Mouse (Mus musculus) CH12.LX (cell line): Measurements from ENCODE around the gene Arhgef3. TPM values are rescaled to one million over a fixed set of nuclear protein-coding genes. Genes with fewer than 3 reads are reported as not detected.

ENCODE experiments used
- DNase-seq: peaks from one replicate; pipeline ENCODE4 v3.0.0-alpha.2; 2013; ENCODE audit errors: extremely low read depth
- H3K27ac ChIP-seq: 2 replicates; pipeline ENCODE4 v1.5.1; 2012; ENCODE audit warnings: low read depth, mild to moderate bottlenecking, control low read depth, moderate library complexity; ENCODE audit not compliant: insufficient read depth
- H3K27me3 ChIP-seq: replicated peaks from 2 replicates; pipeline ENCODE3; 2012; ENCODE audit warnings: inconsistent platforms
- H3K36me3 ChIP-seq, 2 experiments: replicated peaks in 1 of 2; 2 replicates each; pipeline versions ENCODE3 to v1.6.1; 2012; ENCODE audit warnings: inconsistent platforms in 1 of 2, low read length in 1 of 2, mild to moderate bottlenecking in 1 of 2, mixed read lengths in 1 of 2, moderate library complexity in 1 of 2; ENCODE audit not compliant: control insufficient read depth in 1 of 2, insufficient read depth in 1 of 2
- H3K4me1 ChIP-seq, 2 experiments: 2 replicates each; pipeline ENCODE4 v1.6.1; 2012; ENCODE audit warnings: inconsistent platforms in 1 of 2, moderate library complexity in 1 of 2; ENCODE audit not compliant: insufficient read depth in 2 of 2, control insufficient read depth in 1 of 2
- H3K4me2 ChIP-seq: 2 replicates; pipeline ENCODE4 v1.6.1; 2012; ENCODE audit warnings: low read depth, mild to moderate bottlenecking, control low read depth; ENCODE audit not compliant: poor library complexity, insufficient read depth, severe bottlenecking
- H3K4me3 ChIP-seq, 3 experiments: fragments of 150-350 bp in 1 of 3; sonication (generic) in 1 of 3; replicated peaks in 1 of 3; 2 replicates each; pipeline versions ENCODE3 to v1.5.1; 2011 to 2012; ENCODE audit warnings: low read depth in 2 of 3, low read length in 2 of 3, mild to moderate bottlenecking in 2 of 3, moderate library complexity in 2 of 3, control low read depth in 1 of 3, improper control_type of control experiment in 1 of 3, inconsistent platforms in 1 of 3, mixed read lengths in 1 of 3; ENCODE audit not compliant: poor library complexity in 1 of 3
- H3K79me2 ChIP-seq: replicated peaks from 2 replicates; pipeline ENCODE4 v1.6.1; 2012; ENCODE audit warnings: mild to moderate bottlenecking, moderate library complexity; ENCODE audit not compliant: control insufficient read depth, poor library complexity, insufficient read depth, severe bottlenecking; ENCODE audit errors: extremely low read depth
- H3K9ac ChIP-seq: 2 replicates; pipeline ENCODE4 v1.6.1; 2012; ENCODE audit warnings: low read depth, mild to moderate bottlenecking, control low read depth, moderate library complexity; ENCODE audit not compliant: insufficient read depth
- H3K9me3 ChIP-seq: replicated peaks from 2 replicates; pipeline ENCODE3; 2012; ENCODE audit warnings: low read length, inconsistent platforms, mixed read lengths
- BHLHE40 ChIP-seq: IDR thresholded peaks from 2 replicates; pipeline ENCODE4 v1.6.1; 2011; ENCODE audit warnings: mild to moderate bottlenecking, low read depth, low read length, improper control_type of control experiment
- CHD1 ChIP-seq: IDR thresholded peaks from 2 replicates; pipeline ENCODE4 v1.6.1; 2012; ENCODE audit warnings: low read depth, low read length, improper control_type of control experiment, inconsistent platforms
- E2F4 ChIP-seq: IDR thresholded peaks from 2 replicates; pipeline ENCODE4 v1.6.1; 2011; ENCODE audit warnings: low read depth, low read length, improper control_type of control experiment; ENCODE audit not compliant: insufficient replicate concordance
- EP300 ChIP-seq: IDR thresholded peaks from 2 replicates; pipeline ENCODE4 v1.6.1; 2011; ENCODE audit warnings: low read length, improper control_type of control experiment
- ETS1 ChIP-seq: conservative IDR thresholded peaks from 2 replicates; pipeline ENCODE4 v1.6.1; 2012; ENCODE audit warnings: low read depth, mild to moderate bottlenecking, inconsistent platforms, low read length, improper control_type of control experiment, moderate library complexity
- GABPA ChIP-seq: IDR thresholded peaks from 2 replicates; pipeline ENCODE4 v1.6.1; 2012; ENCODE audit warnings: low read depth, low read length, improper control_type of control experiment, inconsistent platforms; ENCODE audit not compliant: insufficient replicate concordance
- HCFC1 ChIP-seq: IDR thresholded peaks from 2 replicates; pipeline ENCODE4 v1.6.1; 2012; ENCODE audit warnings: low read depth, mild to moderate bottlenecking, inconsistent platforms, low read length, improper control_type of control experiment
- JUN ChIP-seq: IDR thresholded peaks from 2 replicates; pipeline ENCODE4 v1.6.1; 2011; ENCODE audit warnings: low read depth, mild to moderate bottlenecking, low read length, improper control_type of control experiment, moderate library complexity; ENCODE audit not compliant: insufficient read depth
- JUND ChIP-seq: conservative IDR thresholded peaks from 2 replicates; pipeline ENCODE4 v1.6.1; 2011; ENCODE audit warnings: low read depth, low read length, improper control_type of control experiment
- MEF2A ChIP-seq: IDR thresholded peaks from 2 replicates; pipeline ENCODE4 v1.6.1; 2014; ENCODE audit warnings: low read depth, mild to moderate bottlenecking, inconsistent platforms, low read length, improper control_type of control experiment, borderline replicate concordance
- MXI1 ChIP-seq: IDR thresholded peaks from 2 replicates; pipeline ENCODE4 v1.6.1; 2011; ENCODE audit warnings: mild to moderate bottlenecking, low read depth, low read length, improper control_type of control experiment
- MYC ChIP-seq: IDR thresholded peaks from 2 replicates; pipeline ENCODE4 v1.6.1; 2011; ENCODE audit warnings: low read depth, mild to moderate bottlenecking, improper control_type of control experiment, low read length
- NRF1 ChIP-seq: IDR thresholded peaks from 2 replicates; pipeline ENCODE4 v1.6.1; 2014; ENCODE audit warnings: low read depth, mild to moderate bottlenecking, inconsistent platforms, low read length, improper control_type of control experiment, moderate library complexity
- PAX5 ChIP-seq: IDR thresholded peaks from 2 replicates; pipeline ENCODE4 v1.6.1; 2012; ENCODE audit warnings: low read length, inconsistent platforms, mixed read lengths
- POLR2A ChIP-seq: IDR thresholded peaks from 2 replicates; pipeline ENCODE4 v1.6.1; 2011; ENCODE audit warnings: low read depth, mild to moderate bottlenecking, improper control_type of control experiment, low read length
- POLR2AphosphoS2 ChIP-seq: IDR thresholded peaks from 2 replicates; pipeline ENCODE4 v1.6.1; 2011; ENCODE audit warnings: low read depth, low read length, improper control_type of control experiment
- RAD21 ChIP-seq: IDR thresholded peaks from 2 replicates; pipeline ENCODE4 v1.6.1; 2011; ENCODE audit warnings: low read depth, mild to moderate bottlenecking, low read length, improper control_type of control experiment, moderate library complexity
- SIN3A ChIP-seq: IDR thresholded peaks from 2 replicates; pipeline ENCODE4 v1.6.1; 2012; ENCODE audit warnings: low read length, improper control_type of control experiment, inconsistent platforms
- SMC3 ChIP-seq: IDR thresholded peaks from 2 replicates; pipeline ENCODE4 v1.6.1; 2011; ENCODE audit warnings: low read depth, low read length, improper control_type of control experiment
- TBP ChIP-seq: conservative IDR thresholded peaks from 2 replicates; pipeline ENCODE4 v1.6.1; 2011; ENCODE audit warnings: low read depth, low read length, improper control_type of control experiment
- TCF12 ChIP-seq: IDR thresholded peaks from 2 replicates; pipeline ENCODE4 v1.6.1; 2014; ENCODE audit warnings: low read depth, mild to moderate bottlenecking, inconsistent platforms, low read length, improper control_type of control experiment
- UBTF ChIP-seq: IDR thresholded peaks from 2 replicates; pipeline ENCODE4 v1.6.1; 2012; ENCODE audit warnings: low read depth, mild to moderate bottlenecking, inconsistent platforms, low read length, improper control_type of control experiment, moderate library complexity
- USF1 ChIP-seq: IDR thresholded peaks from 2 replicates; pipeline ENCODE4 v1.6.1; 2014; ENCODE audit warnings: low read depth, mild to moderate bottlenecking, inconsistent platforms, low read length, improper control_type of control experiment
- ZC3H11A ChIP-seq: IDR thresholded peaks from 2 replicates; pipeline ENCODE4 v1.6.1; 2012; ENCODE audit warnings: low read depth, mild to moderate bottlenecking, inconsistent platforms, low read length, improper control_type of control experiment
- ZKSCAN1 ChIP-seq: IDR thresholded peaks from 2 replicates; pipeline ENCODE4 v1.6.1; 2012; ENCODE audit warnings: low read depth, inconsistent platforms, low read length, improper control_type of control experiment, borderline replicate concordance
- dilution Hi-C: fragments of 300-500 bp; cut with MboI; formaldehyde crosslinking; loops from 2 replicates; pipeline ENCODE4 v1.14.3; 2020; ENCODE audit warnings: low sequenced_read_pairs; ENCODE audit not compliant: extremely low pct_unique_long_range_greater_than_20kb, extremely low pct_ligation_motif_present
- in situ Hi-C: fragments of 300-500 bp; cut with MboI; formaldehyde crosslinking; loops from 3 replicates; pipeline ENCODE4 v1.14.3; 2019; ENCODE audit warnings: low sequenced_read_pairs, low pct_ligation_motif_present, low pct_unique_long_range_greater_than_20kb, mixed read lengths
- polyA plus RNA-seq: library from polyadenylated mRNA; unstranded; fragments of >175 nt; gene quantifications from 2 replicates; pipeline ENCODE4 v1.2.1, GENCODE M21; 2012; ENCODE audit warnings: low read depth; ENCODE audit not compliant: insufficient read length
- total RNA-seq, 2 experiments: library from RNA; depleted of rRNA; stranded (reverse); fragments of 300-350 nt in 1 of 2; fragments of >200 nt in 1 of 2; gene quantifications; 2 replicates each; pipeline ENCODE4 v1.2.3; 2012 to 2014

Gene Arhgef3
- total and polyA plus RNA-seq, 3 experiments: 0.51 to 0.64 (median 0.62) TPM

DNA sequence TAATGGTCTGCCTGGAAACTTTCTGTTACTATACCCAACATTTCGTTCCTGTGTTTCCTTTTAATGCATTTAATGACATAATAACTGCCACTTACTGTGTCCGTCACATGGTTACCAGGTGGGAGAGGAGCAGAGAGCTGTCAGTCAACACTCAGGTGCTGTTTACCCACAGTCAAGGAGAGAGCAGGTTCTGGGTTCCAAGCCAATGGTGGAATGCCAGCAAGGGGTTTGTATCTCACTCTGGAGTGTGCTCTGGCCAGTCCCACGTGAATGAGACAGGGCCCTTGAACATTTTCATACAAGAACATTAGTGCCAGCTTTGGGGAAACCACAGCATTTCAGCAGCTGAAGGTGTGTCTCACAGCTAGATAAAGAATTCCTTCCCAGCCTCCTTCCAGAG, 162.6 kb downstream of the Arhgef3 start:
- no peak for DNase-seq
- TF ChIP-seq RAD21 (no peak), POLR2A (no peak), GABPA (no peak)
- in situ Hi-C loops: no loop called here
- Histone ChIP-seq H3K4me3 (no peak overlapping the region), H3K36me3 (no peaks in the 10 kb centered on the region), H3K4me2 (no peak overlapping the region), H3K9ac (no peak overlapping the region), H3K79me2 (no peaks in the 10 kb centered on the region), H3K4me1 (peaks cover 0 to 9% of the 10 kb centered on the region in 2 experiments; a peak in 2 of 4 replicates), H3K27me3 (no peaks in the 10 kb centered on the region), H3K9me3 (no peaks in the 10 kb centered on the region), H3K27ac (no peak overlapping the region)
- dilution Hi-C loops: no loop called here

DNA sequence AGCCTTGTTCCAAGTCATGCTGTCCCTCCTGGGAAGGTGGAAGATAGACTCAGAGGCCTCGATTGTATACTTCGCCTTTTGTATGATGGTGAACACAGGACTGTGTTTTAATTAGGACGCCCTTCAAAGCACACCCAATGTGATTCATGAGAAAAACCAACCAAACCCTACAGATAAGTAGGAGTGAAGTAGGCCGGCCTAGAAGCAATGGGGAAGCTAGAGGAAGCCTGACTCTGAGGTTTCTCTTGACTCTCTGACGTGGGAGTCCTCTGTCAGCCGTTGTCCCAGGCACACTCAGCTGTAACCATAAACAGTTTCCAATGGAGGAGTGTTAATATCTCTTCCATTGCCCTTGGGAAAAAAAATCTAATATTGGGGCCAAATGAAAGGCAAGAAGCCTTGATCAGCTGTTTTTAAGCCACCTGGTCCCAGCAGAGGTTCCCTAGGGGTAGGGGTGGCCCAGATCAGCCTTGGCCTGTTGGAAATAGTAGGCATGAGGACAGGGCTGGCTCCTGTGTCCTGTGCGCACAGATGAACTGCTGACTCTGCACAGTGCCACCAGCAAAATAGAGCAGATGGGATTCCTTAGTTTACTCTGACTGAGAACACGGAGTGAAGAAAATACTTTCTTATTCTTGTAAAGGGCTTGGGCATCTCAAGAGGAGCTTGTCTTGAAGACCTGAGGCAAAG, 165.6 kb downstream of the Arhgef3 start:
- Histone ChIP-seq H3K4me3 (no peak overlapping the region), H3K27me3 (no peaks in the 10 kb centered on the region), H3K36me3 (no peaks in the 10 kb centered on the region), H3K4me1 (peaks cover 0 to 9% of the 10 kb centered on the region in 2 experiments; a peak in 2 of 4 replicates), H3K27ac (no peak overlapping the region), H3K9ac (no peak overlapping the region), H3K79me2 (no peaks in the 10 kb centered on the region), H3K4me2 (no peak overlapping the region), H3K9me3 (no peaks in the 10 kb centered on the region)
- DNase-seq: no peak
- in situ Hi-C loops: no loop called here
- no peak for TF ChIP-seq TCF12
- TF ChIP-seq ZC3H11A: no peak
- no peak for TF ChIP-seq E2F4
- no peak for TF ChIP-seq PAX5
- no peak for TF ChIP-seq USF1
- dilution Hi-C loops: no loop called here

DNA sequence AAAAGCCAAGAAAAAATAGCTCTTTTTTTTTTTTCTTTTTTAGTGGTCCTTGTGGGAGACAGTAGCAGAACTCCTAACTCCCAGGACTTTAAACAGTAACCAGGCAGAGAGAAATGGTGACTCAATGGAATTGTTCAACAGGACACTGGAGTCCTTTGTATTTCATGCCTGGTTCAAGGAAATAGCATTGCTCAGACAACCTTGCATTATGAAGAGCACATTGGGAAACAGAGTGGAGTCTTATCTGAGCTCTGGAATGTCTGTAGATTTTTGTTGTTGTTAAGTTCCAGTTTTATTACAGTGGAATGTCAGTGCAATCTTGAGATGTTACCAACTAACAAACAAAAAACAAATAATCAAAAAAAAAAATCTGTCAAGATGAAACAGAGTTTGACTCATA, 169.3 kb downstream of the Arhgef3 start:
- Histone ChIP-seq H3K9me3 (no peaks in the 10 kb centered on the region), H3K9ac (no peak overlapping the region), H3K36me3 (no peaks in the 10 kb centered on the region), H3K4me3 (no peak overlapping the region), H3K27me3 (no peaks in the 10 kb centered on the region), H3K4me2 (no peak overlapping the region), H3K27ac (no peak overlapping the region), H3K79me2 (no peaks in the 10 kb centered on the region), H3K4me1 (peaks cover 0 to 9% of the 10 kb centered on the region in 2 experiments; a peak in 2 of 4 replicates)
- TF ChIP-seq JUN (no peak), MXI1 (no peak), E2F4 (no peak), ZKSCAN1 (no peak), ETS1 (no peak), UBTF (no peak), NRF1 (no peak), JUND (no peak), GABPA (no peak), HCFC1 (no peak), TBP (no peak), CHD1 (no peak), POLR2AphosphoS2 (no peak), MEF2A (no peak), BHLHE40 (no peak), EP300 (no peak), SIN3A (no peak), SMC3 (no peak), TCF12 (no peak), MYC (no peak)
- no peak for DNase-seq
- dilution Hi-C loops: no loop called here
- in situ Hi-C loops: no loop called here
